Mouse (Mus musculus) induced T-regulatory cell, adult 2 months (primary cell): ENCODE results near the gene Rap1b.

Experiments used
- DNase-seq: peaks from one replicate; pipeline ENCODE4 v3.0.0-alpha.2; 2012; ENCODE audit warnings: low read depth

Rap1b gene

GRCm38 (mm10) chr10:117816721-117817120, 29.1 kb downstream of the Rap1b start:
- no peak for DNase-seq

- no peak for DNase-seq
Measured at GRCm38 (mm10) chr10:117812501-117812900, 33.3 kb downstream of the Rap1b start.

DNA sequence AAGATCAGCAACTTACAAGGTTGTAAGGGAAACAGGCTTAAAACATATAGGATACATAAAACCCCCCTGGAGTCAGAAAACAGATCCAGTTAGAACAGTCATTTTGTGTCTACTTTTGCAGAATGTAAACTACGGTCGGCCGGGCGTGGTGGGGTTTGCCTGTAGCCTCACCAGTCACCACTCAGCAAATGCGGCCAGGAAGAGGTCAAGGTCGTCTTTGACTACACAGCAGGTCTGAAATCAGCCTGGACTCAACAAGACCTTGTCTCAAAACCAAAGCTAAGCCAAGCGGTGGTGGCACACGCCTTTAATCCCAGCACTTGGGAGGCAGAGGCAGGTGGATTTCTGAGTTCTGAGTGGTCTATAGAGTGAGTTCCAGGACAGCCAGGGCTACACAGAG, 34.3 kb downstream of the Rap1b start:
- DNase-seq: no peak

DNA sequence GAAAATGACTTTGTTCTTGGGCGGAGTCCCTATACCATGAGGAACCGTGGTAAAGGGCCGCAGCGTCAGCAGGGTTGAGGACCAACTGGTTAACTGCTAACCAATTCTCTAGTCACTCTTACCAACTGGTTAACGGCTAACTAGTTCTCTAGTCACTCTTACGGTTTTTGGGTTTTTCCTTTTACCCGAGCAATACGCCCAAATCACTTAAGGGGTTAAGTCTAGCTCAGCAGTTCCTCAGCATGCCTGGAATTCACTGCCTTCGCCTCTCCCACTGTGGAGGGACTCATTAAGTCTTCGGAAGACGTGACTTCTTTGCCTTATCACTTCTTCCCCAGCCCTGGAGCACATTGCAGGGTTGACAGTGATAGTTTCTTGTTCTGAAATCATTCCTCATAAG, 35.3 kb downstream of the Rap1b start:
- DNase-seq: no peak

- DNase-seq: peak; percentile 84
Measured at GRCm38 (mm10) chr10:117808068-117808467, 37.8 kb downstream of the Rap1b start.

- DNase-seq: no peak
Measured at GRCm38 (mm10) chr10:117805919-117806318, 39.9 kb downstream of the Rap1b start.

GRCm38 (mm10) chr10:117803870-117804850, 41.7 kb downstream of the Rap1b start:
- DNase-seq: peak; percentile 75

DNA sequence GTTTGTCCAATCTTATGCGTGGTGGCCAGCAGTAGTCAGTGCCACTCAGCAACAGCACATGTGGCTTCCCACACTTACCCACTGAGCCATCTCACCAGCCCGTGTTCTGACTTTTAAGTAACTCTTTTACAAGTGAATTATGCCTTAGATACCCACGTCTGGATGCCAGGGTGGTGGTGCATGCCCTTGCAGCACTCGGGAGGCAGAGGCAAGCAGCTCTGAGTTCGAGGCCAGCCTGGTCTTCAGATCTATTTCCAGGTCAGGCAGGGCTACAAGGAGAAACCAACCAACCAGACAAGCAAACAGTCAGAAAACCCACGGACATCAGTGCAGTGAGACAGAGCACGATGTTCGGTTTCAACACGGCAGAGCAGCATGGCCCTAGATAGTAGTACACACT, 43.9 kb downstream of the Rap1b start:
- DNase-seq: no peak

DNA sequence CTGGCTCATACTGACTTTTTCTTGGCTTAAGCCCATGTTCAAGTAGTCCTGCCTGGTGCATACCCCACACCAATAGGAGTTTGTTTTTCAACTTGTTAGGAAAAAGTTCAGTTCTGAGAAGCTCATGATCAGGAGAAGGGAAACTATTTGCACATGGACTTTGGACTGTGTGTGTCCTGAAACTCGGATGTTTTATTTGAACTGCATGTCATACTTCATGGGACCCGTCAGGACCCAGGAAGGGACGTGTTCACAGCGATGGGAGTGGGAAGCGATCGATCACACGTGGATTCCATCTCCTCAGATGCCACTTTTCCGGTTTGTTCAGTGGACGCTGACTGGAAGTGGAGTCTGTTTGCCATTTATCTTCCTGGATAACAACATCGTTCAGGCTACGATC, 46.0 kb downstream of the Rap1b start:
- peak; percentile 16 for DNase-seq

DNA sequence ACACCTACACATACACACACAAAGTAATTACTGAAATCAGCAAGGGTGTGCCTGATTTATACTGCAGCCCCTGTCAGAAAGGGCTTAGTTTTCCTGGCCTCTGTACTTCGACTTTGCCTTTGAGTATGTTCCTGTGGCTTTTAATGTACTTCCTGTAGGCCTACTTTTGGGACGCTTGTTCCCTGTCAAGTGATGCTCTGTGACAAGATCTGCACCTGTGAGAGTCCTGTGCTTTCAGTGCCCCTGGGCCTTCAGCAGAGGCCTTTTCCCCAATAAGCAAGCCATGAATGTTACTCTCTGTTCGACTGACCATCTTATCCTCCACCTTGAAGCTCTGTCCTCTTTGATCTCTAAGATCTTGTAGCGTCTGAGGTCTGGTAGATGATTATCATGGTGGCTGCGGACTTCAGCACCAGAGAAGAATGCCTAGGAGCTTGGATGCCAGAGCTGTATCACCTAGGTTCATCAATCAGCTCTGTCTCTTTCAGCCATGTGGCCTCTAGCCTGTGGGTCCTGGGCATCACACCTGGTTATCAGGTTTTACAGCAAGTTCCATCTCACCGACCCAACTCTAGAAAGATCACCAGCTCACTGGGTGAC, 47.3 kb downstream of the Rap1b start:
- DNase-seq: peak; percentile 35

- peak; percentile 33 for DNase-seq
Measured at GRCm38 (mm10) chr10:117797684-117798083, 48.2 kb downstream of the Rap1b start.

- DNase-seq: peak; percentile 36
Measured at GRCm38 (mm10) chr10:117797106-117797505, 48.7 kb downstream of the Rap1b start.

DNA sequence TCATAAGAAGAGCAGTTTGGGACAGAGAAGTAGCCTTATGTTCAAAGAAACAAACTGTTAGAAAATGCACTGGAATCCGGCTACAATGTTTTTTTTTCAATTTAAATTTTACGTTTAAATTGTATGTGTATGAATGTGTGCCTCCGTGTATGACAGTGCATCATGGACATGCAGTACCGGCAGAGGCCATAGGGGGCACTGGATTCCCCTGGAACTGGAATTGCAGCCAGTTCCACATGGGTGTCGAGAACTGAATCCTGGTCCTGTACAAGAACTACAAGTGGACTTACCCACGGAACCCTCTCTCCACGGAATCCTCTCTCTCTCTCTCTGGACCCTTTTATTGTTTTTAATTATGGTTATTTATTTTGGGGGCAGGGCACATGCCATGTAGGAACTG, 49.7 kb downstream of the Rap1b start:
- DNase-seq: peak; percentile 67

DNA sequence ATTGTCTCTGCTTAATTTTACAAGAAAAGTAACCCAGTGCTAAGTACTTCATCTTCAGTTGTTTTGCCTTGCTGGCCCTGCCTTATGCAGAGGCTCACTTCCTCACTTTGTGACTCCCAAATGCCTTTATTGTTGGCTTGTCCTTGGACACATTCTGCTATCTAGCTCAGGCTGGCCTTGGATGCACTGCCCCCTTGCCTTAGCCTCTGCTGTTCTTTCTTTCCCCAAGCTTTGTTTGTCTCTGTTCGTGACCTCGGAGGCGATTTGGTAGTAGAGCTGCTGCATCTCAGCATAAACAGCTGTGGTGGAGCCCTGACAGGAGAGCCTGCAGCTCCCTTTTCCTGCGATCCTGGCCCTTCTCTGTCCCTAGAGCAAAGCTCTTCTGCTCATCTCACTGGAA, 50.6 kb downstream of the Rap1b start:
- no peak for DNase-seq

DNA sequence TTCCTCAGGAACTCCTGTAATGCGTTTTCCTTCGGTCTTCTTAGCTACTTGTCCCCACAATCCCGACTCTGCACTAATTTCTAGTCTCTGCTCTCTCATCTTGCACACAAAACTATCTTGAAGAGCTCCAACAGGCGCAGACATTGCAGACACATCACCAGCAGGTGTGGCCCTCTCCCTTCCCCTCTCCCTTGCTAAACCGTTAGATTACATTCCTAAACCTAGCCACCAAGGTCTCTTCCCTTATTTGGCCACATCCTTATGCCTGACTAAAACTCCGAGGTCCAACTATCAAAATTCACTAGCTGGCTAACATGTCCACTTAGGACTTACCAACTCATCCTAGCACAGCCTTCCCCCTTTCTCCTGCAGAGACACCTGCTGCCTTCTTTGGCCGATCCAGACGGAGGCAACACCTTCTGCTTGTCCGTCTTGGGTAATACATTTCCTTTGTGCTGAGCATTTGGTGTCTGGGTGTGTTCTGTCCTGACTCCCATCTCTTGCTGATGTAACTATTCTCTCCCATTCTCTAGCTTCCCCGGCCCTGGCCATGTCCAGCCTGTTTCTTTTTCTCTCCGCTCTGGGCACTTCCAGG, 52.3 kb downstream of the Rap1b start:
- DNase-seq: peak; percentile 29

- peak; percentile 100 for DNase-seq
Measured at GRCm38 (mm10) chr10:117792141-117793091, 53.4 kb downstream of the Rap1b start, which contains the start of gene Nup107. Gene Nup107 (minus strand): TSS chr10:117792705.

GRCm38 (mm10) chr10:117791171-117791470, 54.7 kb downstream of the Rap1b start:
- DNase-seq: no peak

DNA sequence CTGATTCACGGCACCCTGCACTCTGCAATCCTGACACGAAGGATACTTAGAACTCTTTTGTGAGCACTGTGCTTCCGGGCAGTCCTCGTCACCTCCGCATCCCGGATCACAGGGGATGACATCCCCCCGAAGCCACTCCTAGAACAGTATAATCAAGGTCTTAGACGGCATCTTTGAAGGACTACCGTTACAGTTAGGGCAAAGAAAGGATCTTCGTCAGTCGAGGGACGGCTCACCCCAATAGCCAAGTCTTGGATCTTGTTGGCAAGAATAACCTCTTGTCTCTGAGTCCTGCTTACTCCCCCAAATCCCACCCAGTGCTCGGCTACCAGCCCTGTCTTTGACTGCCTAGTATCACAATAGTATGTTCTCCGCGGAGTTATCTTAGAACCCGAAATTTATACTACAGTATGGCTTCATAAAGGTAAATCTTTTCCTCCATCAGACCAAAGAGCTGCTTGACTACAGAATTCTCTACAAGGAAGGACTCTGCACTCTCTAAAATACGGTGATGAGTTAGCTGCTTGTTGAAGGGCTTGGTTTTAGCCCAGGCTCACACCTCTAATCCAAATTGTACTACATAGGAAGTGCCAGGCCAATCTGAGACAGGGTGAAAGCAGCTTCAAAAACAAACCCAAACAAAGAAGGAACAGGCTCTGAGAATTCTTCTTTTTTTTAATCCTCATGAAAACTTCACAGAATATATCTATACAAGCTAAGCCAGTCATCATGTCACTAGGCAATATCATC, 55.2 kb downstream of the Rap1b start:
- no peak for DNase-seq

DNA sequence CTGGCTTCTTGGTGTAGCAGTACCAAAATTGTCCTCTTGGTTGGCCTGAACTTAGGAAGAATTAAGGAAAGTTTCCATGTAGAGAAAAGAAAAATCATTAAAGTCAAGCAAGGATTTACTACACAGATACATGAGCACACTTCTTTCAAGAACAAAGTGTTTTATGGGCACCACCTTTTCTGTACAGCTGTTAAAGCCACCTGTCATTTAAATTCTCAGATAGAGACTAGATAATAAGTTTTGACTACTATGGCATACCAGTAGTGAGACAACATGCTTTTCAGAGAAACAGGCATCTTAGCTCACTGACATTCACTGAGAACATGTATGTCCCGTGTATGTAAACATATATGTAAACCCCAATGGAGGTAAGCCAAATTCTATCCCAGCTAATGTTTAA, 55.8 kb downstream of the Rap1b start:
- no peak for DNase-seq

DNA sequence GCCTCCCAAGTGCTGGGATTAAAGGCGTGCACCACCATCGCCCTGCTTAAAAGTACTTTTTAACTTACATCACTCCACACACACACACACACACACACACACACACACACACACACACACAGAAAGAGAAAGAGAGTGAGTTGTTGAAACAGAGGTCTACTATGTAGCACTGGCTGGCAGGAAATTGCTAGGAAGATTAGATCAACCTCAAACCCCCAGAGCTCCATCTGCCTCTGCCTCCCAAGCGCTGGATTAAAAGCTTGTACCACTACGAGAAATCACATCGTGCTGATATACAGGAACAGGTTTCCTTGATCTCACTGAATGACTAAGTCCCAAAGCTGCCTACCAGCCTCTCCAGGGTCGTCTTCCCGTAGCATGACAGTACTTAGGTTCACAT, 61.2 kb downstream of the Rap1b start:
- peak; percentile 74 for DNase-seq

DNA sequence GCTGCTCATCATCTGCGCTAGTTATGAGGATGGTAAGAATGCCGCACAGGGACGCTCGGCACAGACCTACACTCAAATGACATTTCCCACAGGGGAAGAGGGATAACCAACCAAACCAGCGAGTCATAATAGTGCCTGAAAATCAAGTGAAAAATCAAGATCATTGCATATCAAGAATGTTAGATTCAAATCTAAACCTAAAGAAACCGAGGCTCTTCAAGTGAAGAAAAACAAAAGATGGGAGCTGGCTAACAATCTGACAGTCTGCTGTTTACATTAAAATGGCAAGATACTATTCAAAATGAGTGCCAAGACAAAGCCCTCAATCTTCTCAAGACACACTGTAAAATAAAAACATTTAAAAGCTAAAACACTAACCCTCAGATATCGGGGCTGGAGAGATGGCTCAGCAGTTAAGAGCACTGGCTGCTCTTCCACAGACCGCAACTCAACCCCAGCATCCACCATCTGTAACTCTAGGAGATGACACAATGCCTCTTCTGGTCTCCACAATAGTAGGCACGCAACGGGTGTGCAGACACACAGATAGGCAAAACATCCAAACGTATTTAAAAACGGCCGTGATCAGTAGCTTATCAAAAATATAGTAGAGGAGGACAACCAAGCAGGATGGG, 61.9 kb downstream of the Rap1b start:
- no peak for DNase-seq
